Mouse (Mus musculus) heart, adult 2 months (tissue): ENCODE measurements at regions not wholly inside any gene's neighbourhood (a gene's known extent, or its start where the extent isn't known, plus 50 kb on each side); places are given as distances from the start of the nearest gene placed in this dataset.

Experiments
- CTCF ChIP-seq: fragments of 200-600 bp; IDR thresholded peaks from 2 replicates; pipeline ENCODE4 v1.8.1; 2022; ENCODE audit warnings: antibody characterized with exemption, mild to moderate bottlenecking, moderate library complexity
- EP300 ChIP-seq: fragments of 200-500 bp; IDR thresholded peaks from 2 replicates; pipeline ENCODE4 v1.6.1; 2011; ENCODE audit warnings: low read depth, low read length, control low read depth; ENCODE audit not compliant: insufficient read depth
- POLR2A ChIP-seq: fragments of 200-500 bp; IDR thresholded peaks from 2 replicates; pipeline ENCODE4 v1.6.1; 2011; ENCODE audit warnings: mild to moderate bottlenecking, low read depth, low read length, control low read depth; ENCODE audit not compliant: insufficient read depth

- TF ChIP-seq CTCF (peak; percentile 38), POLR2A (no peak), EP300 (peak; percentile 40; the same call in 1 of the 2 replicates)
Measured at GRCm38 (mm10) chr17:31782251-31782650, 73.4 kb downstream of the Sik1 start.
